Mouse (Mus musculus): Measurements from ENCODE around the gene Pck2. TPM values are rescaled to one million over a fixed set of nuclear protein-coding genes. Genes with fewer than 3 reads are reported as not detected.

Gene Pck2
- polyA plus RNA-seq, 1 experiment from 2014 or later: 25.1 TPM

DNA sequence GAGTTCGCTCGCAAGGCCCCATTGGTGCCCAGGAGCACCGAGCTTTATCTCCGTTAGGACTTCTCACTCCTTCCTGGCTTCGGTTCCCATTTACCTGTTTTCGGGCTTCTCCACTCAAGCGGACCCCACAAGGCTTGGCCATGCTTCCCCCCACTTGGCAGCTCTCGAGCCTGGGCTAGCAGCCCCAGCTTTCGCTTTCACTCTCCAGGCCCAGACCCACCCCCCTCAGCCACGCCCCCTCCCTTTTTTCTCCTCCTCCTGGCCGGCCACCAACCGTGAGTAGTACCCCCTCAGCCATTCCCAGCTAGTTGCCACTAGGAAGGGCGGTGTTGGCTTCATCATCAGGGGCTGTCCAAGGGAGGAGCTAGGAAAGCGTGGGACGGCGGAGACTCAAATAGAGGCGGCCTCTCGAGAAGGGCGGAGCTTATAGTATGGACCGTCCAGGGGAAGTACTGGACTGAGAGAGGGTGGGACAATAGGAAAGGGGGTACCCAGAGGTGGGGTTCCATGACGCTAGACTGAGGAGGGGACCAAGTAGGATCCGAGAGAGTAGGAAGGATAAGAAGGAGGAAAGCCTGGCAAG lies 50.8 kb downstream of the Pck2 start, which contains the start of gene Psme2:
Gene Psme2, minus strand, starts transcription at position 366 of the 583 bp plus-strand sequence.
- Histone ChIP-seq H3K36me3 (peaks cover 13% of the 10 kb centered on the region), H3K27ac (replicated peaks) (peak within 1 kb of the TSS; percentile 94), H3K4me2 (replicated peaks) (peak within 1 kb of the TSS; percentile 96), H3K4me1 (peaks cover 34% of the 10 kb centered on the region), H3K27me3 (no peaks in the 10 kb centered on the region), H3K9ac (replicated peaks) (peak within 1 kb of the TSS; percentile 80), H3K9me3 (no peaks in the 10 kb centered on the region), H3K4me3 (peak within 1 kb of the TSS; percentile 68)
- peak; percentile 97 for ATAC-seq (replicated peaks)
- WGBS: under 1% methylated on average over 22 of the region's 22 CpGs

DNA sequence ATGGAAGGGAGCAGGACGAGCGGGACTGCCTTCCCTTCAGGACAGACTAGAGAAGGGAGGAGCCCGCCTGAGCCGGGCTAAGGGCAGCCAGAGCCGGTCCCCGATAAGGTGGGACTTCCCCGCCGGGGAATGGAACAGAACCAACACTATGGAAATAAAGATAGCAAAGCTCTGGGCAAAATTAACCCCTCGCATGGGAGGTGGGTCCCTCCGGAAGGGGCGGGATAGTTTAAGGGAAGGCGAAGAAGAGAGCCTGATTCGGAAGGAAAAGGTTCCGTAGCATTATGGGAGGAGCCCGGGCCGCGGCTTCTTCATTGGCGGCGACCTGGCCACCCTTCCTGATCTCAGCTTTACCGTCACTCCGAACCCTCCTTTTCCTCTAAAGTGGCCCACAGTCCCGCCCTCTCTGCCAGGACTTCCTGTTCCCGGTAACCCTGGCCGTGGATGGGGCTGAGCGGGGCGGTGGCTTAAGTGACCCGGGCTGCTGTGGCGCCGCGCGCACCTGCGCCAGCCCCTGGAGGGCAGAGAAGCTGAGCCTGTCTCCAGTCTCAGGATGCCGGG lies 51.3 kb downstream of the Pck2 start, which contains the start of gene Rnf31:
Gene Rnf31, plus strand, starts transcription at position 378 of the 561 bp plus-strand sequence.
- under 1% methylated on average over 33 of the region's 33 CpGs for WGBS
- H3K36me3 ChIP-seq: peaks cover 18% of the 10 kb centered on the region

DNA sequence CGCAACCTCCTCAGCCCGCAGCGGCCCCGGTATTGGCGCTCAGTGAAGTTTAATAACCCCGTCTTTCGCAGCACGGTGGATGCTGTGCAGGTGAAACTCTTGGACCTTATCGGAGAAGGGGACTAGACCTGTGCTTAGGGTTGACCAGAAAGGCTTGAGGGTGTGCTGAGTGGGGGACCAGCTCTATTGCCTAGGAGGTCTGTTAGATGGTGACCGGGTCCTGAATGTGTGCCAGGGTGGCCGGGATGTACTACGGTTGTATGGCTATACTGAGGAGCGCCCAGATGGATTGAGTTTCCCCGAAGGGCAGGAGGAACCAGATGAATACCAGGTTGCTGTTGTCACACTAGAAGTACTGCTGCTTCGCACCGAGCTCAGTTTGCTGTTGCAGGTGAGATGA lies 52.2 kb downstream of the Pck2 start:
- H3K9ac ChIP-seq (replicated peaks): peak overlapping the region; percentile 80
- ATAC-seq (replicated peaks): no peak
- H3K27me3 ChIP-seq: no peaks in the 10 kb centered on the region
- peaks cover 34% of the 10 kb centered on the region for H3K4me1 ChIP-seq
- peak overlapping the region; percentile 94 for H3K27ac ChIP-seq (replicated peaks)
- peak overlapping the region; percentile 96 for H3K4me2 ChIP-seq (replicated peaks)
- no peaks in the 10 kb centered on the region for H3K9me3 ChIP-seq
- H3K36me3 ChIP-seq: peaks cover 26% of the 10 kb centered on the region
- peak overlapping the region; percentile 68 for H3K4me3 ChIP-seq
- WGBS: 6% methylated on average over 16 of the region's 16 CpGs

More for the DNA sequence above, 51.3 kb downstream of the Pck2 start, which contains the start of gene Rnf31:
- Histone ChIP-seq H3K4me2 (replicated peaks) (peak within 1 kb of the TSS; percentile 96), H3K9me3 (no peaks in the 10 kb centered on the region), H3K4me3 (peak within 1 kb of the TSS; percentile 68), H3K4me1 (peaks cover 34% of the 10 kb centered on the region), H3K27me3 (no peaks in the 10 kb centered on the region), H3K9ac (replicated peaks) (peak within 1 kb of the TSS; percentile 80), H3K27ac (replicated peaks) (peak within 1 kb of the TSS; percentile 94)
- ATAC-seq (replicated peaks): peak; percentile 91

DNA sequence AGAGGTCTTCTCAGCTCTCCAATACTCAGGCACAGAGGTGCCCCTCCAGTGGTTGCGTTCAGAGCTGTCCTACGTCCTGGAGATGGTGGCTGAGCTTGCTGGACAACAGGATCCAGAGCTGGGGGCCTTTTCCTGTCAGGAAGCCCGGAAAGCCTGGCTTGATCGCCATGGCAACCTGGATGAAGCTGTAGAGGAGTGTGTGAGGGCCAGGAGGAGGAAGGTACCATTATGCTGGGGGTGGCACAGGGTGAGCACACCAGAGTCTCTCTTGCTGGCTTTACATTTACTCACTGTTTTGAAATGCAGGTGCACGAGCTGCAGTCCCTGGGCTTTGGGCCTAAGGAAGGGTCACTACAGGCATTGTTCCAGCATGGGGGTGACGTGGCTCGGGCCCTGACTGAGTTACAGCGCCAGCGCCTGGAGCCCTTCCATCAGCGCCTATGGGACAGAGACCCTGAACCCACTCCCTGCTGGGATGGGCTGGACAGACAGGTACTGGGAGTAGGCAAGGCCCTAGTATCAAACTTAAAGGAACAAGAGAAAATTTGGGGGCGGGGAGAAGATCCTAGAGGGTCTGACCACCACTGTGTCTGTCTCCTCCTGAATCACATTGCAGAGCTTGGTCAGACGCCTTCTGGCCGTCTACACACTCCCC lies 56.1 kb downstream of the Pck2 start:
- H3K4me3 ChIP-seq: no peak overlapping the region
- ATAC-seq (replicated peaks): no peak
- H3K9me3 ChIP-seq: no peaks in the 10 kb centered on the region
- peaks cover 19% of the 10 kb centered on the region for H3K4me1 ChIP-seq
- H3K4me2 ChIP-seq (replicated peaks): no peak overlapping the region
- no peaks in the 10 kb centered on the region for H3K27me3 ChIP-seq
- no peak overlapping the region for H3K27ac ChIP-seq (replicated peaks)
- peaks cover 58% of the 10 kb centered on the region for H3K36me3 ChIP-seq
- no peak overlapping the region for H3K9ac ChIP-seq (replicated peaks)
- 78% methylated on average over 13 of the region's 13 CpGs for WGBS

DNA sequence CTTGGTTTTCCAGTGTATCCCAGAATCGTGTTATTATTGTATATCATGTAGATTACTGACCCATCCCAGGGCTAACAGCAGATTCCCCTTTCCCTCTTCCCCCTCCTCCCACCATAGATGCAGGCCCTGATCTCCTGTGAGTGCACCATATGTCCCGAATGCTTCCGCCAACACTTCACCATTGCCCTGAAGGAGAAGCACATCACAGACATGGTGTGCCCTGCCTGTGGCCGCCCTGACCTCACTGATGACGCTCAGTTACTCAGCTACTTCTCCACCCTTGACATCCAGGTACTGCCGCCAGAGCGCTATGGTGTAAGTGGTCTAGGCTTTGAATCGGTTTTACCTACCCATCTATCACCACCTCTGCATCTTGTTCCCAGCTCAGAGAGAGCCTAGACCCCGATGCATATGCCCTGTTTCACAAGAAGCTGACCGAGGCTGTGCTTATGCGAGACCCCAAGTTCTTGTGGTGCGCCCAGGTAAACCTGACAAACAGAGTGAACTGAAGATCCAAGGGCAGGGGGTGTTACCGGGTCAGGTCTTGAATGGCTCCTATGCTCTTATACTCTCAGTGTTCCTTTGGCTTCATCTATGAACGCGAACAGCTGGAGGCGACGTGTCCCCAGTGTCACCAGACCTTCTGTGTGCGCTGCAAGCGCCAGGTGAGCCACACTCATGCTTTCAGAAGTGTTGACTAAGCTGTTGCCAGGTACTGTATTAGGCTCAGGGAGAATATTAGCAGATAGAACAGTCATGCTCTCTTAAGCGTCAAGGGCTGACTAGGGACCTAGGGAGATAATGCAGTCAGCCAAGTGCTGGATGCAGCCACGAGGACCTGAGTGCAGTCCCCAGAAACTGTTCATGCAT lies 58.7 kb downstream of the Pck2 start:
- Histone ChIP-seq H3K4me2 (replicated peaks) (no peak overlapping the region), H3K36me3 (peaks cover 80% of the 10 kb centered on the region), H3K27ac (replicated peaks) (no peak overlapping the region), H3K9me3 (no peaks in the 10 kb centered on the region), H3K4me3 (no peak overlapping the region), H3K4me1 (0 out of 2 replicates have a peak, but pooled peaks cover under 1% of the 10 kb centered on the region), H3K27me3 (no peaks in the 10 kb centered on the region), H3K9ac (replicated peaks) (no peak overlapping the region)
- 93% methylated on average over 21 of the region's 21 CpGs for WGBS
- ATAC-seq (replicated peaks): no peak

Other genes with a start within 250 kb of the Pck2 start
- 49.6 and 60.0 TPM in 2 replicates for gene Dhrs4, start 61.5 kb upstream of the Pck2 start, polyA plus RNA-seq (2015; fragmentation: Nextera tagmentation; extraction: Ambion mirVana)
- 30.2 and 33.4 TPM in 2 replicates for gene Carmil3, start 49.6 kb upstream of the Pck2 start, polyA plus RNA-seq (2015; fragmentation: Nextera tagmentation; extraction: Ambion mirVana)
- 9.1 and 10.3 TPM in 2 replicates for gene Cpne6, start 29.8 kb upstream of the Pck2 start, polyA plus RNA-seq (2015; fragmentation: Nextera tagmentation; extraction: Ambion mirVana)
- 0.09 and 0.11 TPM in 2 replicates for gene Nrl, start 15.3 kb upstream of the Pck2 start, polyA plus RNA-seq (2015; fragmentation: Nextera tagmentation; extraction: Ambion mirVana)
- gene Dcaf11, start 19.7 kb downstream of the Pck2 start, polyA plus RNA-seq (2015; fragmentation: Nextera tagmentation; extraction: Ambion mirVana): 121 and 132 TPM in 2 replicates
- 0.49 and 0.60 TPM in 2 replicates for gene A730061H03Rik, start 20.1 kb downstream of the Pck2 start, polyA plus RNA-seq (2015; fragmentation: Nextera tagmentation; extraction: Ambion mirVana)
- not detected in 2 replicates for gene Fitm1, start 35.4 kb downstream of the Pck2 start, polyA plus RNA-seq (2015; fragmentation: Nextera tagmentation; extraction: Ambion mirVana)
- gene Psme1, start 37.9 kb downstream of the Pck2 start, polyA plus RNA-seq (2015; fragmentation: Nextera tagmentation; extraction: Ambion mirVana): 187 and 189 TPM in 2 replicates
- 15.0 and 16.0 TPM in 2 replicates for gene Emc9, start 45.0 kb downstream of the Pck2 start, polyA plus RNA-seq (2015; fragmentation: Nextera tagmentation; extraction: Ambion mirVana)
- 187 and 211 TPM in 2 replicates for gene Psme2, start 50.8 kb downstream of the Pck2 start, polyA plus RNA-seq (2015; fragmentation: Nextera tagmentation; extraction: Ambion mirVana)
- gene Rnf31, start 51.4 kb downstream of the Pck2 start, polyA plus RNA-seq (2015; fragmentation: Nextera tagmentation; extraction: Ambion mirVana): 17.7 TPM in 2 replicates
- 7.2 and 8.1 TPM in 2 replicates for gene Irf9, start 63.3 kb downstream of the Pck2 start, polyA plus RNA-seq (2015; fragmentation: Nextera tagmentation; extraction: Ambion mirVana)
- 11.3 and 11.5 TPM in 2 replicates for gene Rec8, start 77.8 kb downstream of the Pck2 start, polyA plus RNA-seq (2015; fragmentation: Nextera tagmentation; extraction: Ambion mirVana)
- gene Ipo4, start 95.7 kb downstream of the Pck2 start, polyA plus RNA-seq (2015; fragmentation: Nextera tagmentation; extraction: Ambion mirVana): 82.0 and 82.1 TPM in 2 replicates
- gene Gm49378, start 97.6 kb downstream of the Pck2 start, polyA plus RNA-seq (2015; fragmentation: Nextera tagmentation; extraction: Ambion mirVana): 1.4 and 2.0 TPM in 2 replicates
- 61.7 and 67.2 TPM in 2 replicates for gene Tm9sf1, start 103.5 kb downstream of the Pck2 start, polyA plus RNA-seq (2015; fragmentation: Nextera tagmentation; extraction: Ambion mirVana)
- gene Tssk4, start 109.9 kb downstream of the Pck2 start, polyA plus RNA-seq (2015; fragmentation: Nextera tagmentation; extraction: Ambion mirVana): 0.38 and 0.53 TPM in 2 replicates
- gene Mdp1, start 120.2 kb downstream of the Pck2 start, polyA plus RNA-seq (2015; fragmentation: Nextera tagmentation; extraction: Ambion mirVana): 66.0 and 68.5 TPM in 2 replicates
- 56.7 and 62.2 TPM in 2 replicates for gene Gmpr2, start 131.7 kb downstream of the Pck2 start, polyA plus RNA-seq (2015; fragmentation: Nextera tagmentation; extraction: Ambion mirVana)
- 563 and 611 TPM in 2 replicates for gene Nedd8, start 131.9 kb downstream of the Pck2 start, polyA plus RNA-seq (2015; fragmentation: Nextera tagmentation; extraction: Ambion mirVana)
- gene Tinf2, start 141.6 kb downstream of the Pck2 start, polyA plus RNA-seq (2015; fragmentation: Nextera tagmentation; extraction: Ambion mirVana): 32.9 and 36.2 TPM in 2 replicates
- gene Tgm1, start 173.7 kb downstream of the Pck2 start, polyA plus RNA-seq (2015; fragmentation: Nextera tagmentation; extraction: Ambion mirVana): 0.09 and 0.20 TPM in 2 replicates
- 49.9 and 51.4 TPM in 2 replicates for gene Rabggta, start 182.0 kb downstream of the Pck2 start, polyA plus RNA-seq (2015; fragmentation: Nextera tagmentation; extraction: Ambion mirVana)
- 77.1 and 82.7 TPM in 2 replicates for gene Dhrs1, start 205.4 kb downstream of the Pck2 start, polyA plus RNA-seq (2015; fragmentation: Nextera tagmentation; extraction: Ambion mirVana)
- gene Nop9, start 205.4 kb downstream of the Pck2 start, polyA plus RNA-seq (2015; fragmentation: Nextera tagmentation; extraction: Ambion mirVana): 39.7 and 41.4 TPM in 2 replicates
- gene Cideb, start 218.2 kb downstream of the Pck2 start, polyA plus RNA-seq (2015; fragmentation: Nextera tagmentation; extraction: Ambion mirVana): 0.15 and 0.29 TPM in 2 replicates
- 0.10 and 0.24 TPM in 2 replicates for gene Ltb4r2, start 221.2 kb downstream of the Pck2 start, polyA plus RNA-seq (2015; fragmentation: Nextera tagmentation; extraction: Ambion mirVana)
- 0.26 TPM in 1 of 2 replicates, not detected in the other for gene Ltb4r1, start 225.7 kb downstream of the Pck2 start, polyA plus RNA-seq (2015; fragmentation: Nextera tagmentation; extraction: Ambion mirVana)
- 2.9 and 4.0 TPM in 2 replicates for gene Adcy4, start 243.8 kb downstream of the Pck2 start, polyA plus RNA-seq (2015; fragmentation: Nextera tagmentation; extraction: Ambion mirVana)
- gene Ripk3, start 248.6 kb downstream of the Pck2 start, polyA plus RNA-seq (2015; fragmentation: Nextera tagmentation; extraction: Ambion mirVana): 1.1 and 2.3 TPM in 2 replicates

Measured in forebrain, embryonic 15.5 days (tissue).